Mouse (Mus musculus) heart, postnatal 36 days (tissue): ENCODE results near the gene Notch1. TPM values are rescaled to one million over a fixed set of nuclear protein-coding genes. Genes with fewer than 3 reads are reported as not detected.

Experiments
- DNase-seq, 2 experiments: peaks; one replicate each; pipeline ENCODE4 v3.0.0; 2021 to 2022
- intact Hi-C: fragments of 180-260 bp; cut with DNase I; formaldehyde crosslinking; loops from one replicate; pipeline ENCODE4 v1.15.1; 2025
- total RNA-seq, 2 experiments: library from RNA; stranded (reverse); gene quantifications; 2 replicates each; pipeline ENCODE4 v1.2.3; 2021

The Notch1 gene
- total RNA-seq, 2 experiments from 2014 or later = 29.5 to 34.0 TPM

DNA sequence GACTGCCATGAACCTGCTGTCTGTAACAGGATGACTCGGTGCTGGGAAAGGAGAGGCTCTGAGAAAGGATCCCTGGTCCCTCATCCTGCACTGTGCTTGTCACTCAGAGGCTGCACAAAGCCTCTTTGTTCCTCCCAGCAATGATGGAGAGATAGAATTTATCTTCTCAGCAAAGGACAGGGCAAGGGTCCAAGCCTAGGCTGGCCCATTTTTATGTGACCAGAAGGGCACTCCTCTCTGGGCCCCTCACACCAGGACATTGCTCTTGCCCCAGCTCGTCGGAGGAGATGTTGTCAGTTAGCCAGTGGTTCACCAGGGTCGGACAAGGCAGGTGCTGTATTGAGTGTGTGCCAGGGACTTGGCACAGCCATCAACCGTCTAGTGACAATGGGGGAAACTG, 16.8 kb upstream of the Notch1 start:
- no peak for DNase-seq
- intact Hi-C loops = no loop called here

DNA sequence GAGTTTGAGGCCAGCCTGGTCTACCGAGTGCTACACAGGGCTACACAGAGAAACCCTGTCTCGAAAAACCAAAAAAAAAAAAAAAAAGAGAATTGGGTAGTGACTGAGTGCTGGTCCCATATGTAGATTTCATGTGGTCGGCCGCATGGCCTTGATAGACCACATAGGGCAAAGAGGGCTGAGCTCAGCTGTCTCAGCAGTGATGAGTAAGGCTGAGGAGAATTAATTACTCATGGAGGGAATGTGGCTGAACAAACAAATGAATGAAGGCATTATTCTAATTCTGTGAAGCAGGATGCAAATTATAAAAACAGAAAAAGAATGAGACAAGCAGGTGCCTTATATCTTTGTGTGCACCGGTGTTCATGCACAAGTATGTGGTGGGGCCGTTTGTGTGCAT, 15.4 kb upstream of the Notch1 start:
- intact Hi-C loops = no loop called here

DNA sequence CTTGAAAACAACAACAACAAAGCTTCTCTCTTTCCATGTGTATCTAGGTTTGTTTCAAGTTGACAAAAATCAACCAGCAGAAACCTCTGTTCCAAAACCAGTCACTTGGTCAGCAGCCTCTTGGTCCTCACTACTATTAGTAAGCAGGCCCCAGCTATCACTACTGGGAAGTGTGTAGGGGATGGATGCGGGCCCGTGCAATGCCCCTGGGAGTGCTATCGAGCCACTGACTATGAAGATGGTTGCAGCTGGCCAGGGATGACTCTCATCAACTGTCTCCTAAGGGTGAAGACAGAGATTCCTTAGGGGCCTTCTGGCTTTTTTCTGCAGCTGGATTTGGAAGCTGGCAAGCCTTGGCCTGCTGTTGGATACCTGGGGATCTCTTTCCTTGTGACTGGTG, 13.4 kb upstream of the Notch1 start:
- DNase-seq = no peak
- intact Hi-C loops = no loop called here

More for the DNA sequence above, 15.4 kb upstream of the Notch1 start:
- no peak for DNase-seq

DNA sequence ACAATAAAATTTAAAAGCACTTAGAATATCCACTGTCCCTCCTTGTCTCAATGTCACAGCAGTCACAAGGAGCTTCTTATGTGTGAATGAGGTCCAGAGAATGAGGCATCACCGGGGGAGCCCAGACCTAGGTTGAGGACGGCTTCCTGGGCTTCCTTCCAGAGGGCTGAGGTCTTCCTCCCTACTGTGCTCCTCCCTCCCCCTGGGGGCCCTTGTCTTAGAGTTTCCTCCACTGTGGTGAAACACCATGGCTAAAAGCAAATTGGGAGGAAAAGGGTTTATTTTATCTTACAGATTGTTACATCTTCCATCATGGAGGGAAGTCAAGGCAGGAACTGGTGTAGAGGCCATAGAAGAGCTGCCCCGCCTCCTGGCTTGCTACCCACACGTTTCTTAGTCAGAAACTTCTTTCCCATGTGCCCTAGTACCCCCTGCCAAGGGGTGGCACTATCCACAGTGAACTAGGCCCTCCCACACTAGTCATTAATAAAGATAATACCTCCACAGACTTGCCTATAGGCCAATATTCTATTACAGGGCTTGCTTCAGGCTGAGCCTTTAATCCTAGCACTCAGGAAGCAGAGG, 12.8 kb upstream of the Notch1 start:
- intact Hi-C loops = no loop called here
- DNase-seq = no peak

DNA sequence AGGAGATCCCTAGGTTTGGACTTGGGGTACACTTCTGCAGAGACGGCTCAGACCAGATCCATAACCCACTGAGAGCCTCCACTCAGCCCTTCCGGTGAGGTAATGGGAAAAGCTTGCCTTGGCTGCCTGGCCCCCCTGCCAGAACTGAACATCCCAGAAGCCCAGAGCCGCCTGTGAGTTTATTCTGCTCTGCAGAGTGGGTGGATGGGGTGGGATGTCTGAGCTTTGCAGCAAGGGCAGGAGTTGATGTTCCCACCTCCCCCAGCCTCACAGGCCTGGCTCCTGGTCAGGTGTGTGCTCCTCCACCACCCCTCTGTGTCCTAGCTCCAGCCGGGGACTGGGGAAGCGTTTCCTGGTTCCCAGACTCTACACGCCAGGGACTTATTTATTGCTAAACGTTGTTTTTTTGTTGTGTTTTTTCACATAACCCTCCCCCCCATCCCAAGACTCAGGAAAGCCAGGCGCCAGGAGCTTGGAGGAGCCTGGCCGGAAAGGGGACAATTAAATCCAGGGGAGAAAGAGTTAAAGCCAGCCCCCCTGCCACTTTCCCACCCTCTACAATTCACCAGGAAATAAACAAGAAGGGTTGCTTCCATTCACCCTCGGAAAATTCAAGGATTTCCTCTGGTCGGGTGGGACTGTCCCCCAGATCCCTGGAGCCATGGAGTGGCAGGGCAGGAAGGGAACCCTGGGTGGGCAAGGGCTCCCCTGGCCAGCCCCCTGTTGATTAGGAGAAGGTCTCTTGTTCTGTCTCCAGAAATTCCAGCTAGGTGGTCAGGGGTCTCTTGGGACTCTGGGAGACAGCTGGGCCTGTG, 10.2 kb upstream of the Notch1 start:
- DNase-seq = peak in 1 of 2 experiments; percentile 51
- intact Hi-C loops = no loop called here

DNA sequence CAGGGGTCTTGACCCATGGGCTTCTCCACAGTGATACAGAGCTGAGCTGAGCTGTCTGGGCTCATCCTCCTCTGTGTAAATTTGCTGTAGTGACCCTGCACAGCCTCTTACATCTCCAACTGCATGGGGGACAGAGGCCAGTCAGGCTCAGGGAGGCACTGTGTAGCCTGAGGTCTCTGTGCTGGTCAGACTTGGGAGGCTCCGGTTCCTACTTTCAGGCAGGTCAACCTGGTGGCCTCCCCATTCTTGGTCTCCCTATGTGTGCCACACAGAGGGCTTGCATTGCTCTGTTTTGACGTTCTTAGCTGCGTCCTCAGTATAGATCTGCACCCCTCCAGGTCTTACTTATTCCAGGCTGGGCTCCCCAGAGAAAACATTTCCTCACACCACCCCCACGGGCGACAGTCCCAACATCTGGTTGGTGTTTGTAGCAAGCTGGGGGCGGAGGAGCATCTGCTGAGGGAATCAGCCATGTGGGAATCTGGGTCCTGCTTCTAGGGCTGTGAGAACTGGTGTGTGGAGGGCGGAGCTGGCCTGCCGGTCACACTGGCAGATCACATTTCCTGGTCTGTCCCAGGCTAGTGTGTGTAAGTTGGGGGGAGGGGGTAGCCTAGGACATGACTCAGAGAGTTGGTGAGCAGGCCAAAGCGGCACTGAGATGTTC, 9.0 kb upstream of the Notch1 start:
- DNase-seq = peak; percentile 63 to 76
- intact Hi-C loops = no loop called here

DNA sequence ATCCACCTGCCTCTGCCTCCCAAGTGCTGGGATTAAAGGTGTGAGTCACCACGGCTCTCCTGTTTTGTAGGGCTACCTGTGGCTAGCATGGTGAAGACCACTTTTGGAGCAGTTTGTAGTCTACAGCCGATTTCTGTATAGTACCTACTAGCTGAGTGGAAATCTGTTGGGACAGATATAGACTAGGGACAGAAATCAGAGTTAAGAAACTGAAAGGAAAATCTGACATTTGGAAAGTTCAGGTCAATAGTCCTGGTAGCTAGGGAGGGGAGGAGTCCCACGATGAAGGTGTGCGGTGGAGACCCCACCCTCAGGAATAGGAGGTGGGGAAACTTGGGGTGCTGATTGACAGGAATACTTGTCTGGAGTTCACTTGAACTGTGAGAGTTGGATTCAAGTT, 5.9 kb upstream of the Notch1 start:
- DNase-seq = no peak
- intact Hi-C loops = no loop called here

DNA sequence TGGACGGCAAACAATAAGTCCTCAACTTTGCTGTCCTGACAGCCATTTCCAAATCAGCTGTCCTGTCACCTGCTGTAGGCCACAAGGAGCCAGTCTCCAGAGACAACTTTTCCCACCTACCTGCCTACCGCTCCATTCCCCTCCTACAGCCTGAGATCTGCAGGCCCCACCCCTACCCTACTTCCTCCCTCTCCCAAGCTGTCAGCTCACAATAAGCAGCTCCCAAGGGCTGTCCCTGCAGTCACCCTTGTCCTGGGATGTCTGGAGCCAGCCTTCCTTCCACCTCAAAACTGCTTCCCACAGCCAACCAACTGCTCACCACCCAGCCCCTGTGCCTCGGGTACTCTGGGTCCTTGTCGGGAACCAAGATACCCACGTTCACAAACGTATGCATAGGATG, 3.3 kb upstream of the Notch1 start:
- DNase-seq = no peak
- intact Hi-C loops = no loop called here

DNA sequence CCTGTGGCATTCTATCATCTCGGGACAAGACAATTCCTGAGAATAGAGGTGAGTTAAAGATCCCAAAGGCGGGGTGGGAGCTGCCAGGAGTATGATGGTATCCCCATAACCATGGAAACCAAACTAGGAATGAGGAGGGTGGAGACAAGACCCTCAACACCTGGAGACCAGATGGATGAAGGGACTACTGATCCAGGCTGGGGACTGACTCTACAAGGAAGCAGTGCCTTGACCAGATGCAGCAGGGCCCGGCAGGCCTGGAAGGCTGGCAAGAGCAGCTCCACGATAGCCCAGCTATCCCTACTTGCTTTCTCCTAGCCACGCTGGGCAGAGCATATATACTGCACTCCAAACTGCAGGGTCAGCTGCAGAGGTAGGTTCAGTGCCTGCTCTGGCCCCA, 524 bp upstream of the Notch1 start:
- intact Hi-C loops = no loop called here
- no peak for DNase-seq

DNA sequence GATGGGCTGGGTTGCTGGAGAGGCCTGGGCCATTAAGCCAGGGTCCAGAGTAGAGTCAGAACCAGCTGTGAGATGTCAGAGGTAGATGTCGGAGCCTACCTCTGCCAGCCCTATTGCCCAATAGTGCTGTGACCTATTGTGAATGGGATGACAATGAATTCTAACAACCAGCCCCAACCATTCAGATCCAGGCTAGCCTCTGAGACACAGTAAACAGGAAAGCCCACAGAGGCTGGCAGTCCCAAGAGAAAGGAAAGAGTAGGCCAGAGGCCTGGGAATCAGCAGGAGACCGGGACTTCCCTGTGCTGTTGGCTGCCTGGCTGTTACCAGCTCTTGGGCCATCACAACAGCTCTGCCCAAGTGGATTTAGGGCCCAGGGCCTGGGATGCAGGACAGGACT, 1.1 kb downstream of the Notch1 start:
- intact Hi-C loops = no loop called here
- peak; percentile 56 to 62 for DNase-seq

DNA sequence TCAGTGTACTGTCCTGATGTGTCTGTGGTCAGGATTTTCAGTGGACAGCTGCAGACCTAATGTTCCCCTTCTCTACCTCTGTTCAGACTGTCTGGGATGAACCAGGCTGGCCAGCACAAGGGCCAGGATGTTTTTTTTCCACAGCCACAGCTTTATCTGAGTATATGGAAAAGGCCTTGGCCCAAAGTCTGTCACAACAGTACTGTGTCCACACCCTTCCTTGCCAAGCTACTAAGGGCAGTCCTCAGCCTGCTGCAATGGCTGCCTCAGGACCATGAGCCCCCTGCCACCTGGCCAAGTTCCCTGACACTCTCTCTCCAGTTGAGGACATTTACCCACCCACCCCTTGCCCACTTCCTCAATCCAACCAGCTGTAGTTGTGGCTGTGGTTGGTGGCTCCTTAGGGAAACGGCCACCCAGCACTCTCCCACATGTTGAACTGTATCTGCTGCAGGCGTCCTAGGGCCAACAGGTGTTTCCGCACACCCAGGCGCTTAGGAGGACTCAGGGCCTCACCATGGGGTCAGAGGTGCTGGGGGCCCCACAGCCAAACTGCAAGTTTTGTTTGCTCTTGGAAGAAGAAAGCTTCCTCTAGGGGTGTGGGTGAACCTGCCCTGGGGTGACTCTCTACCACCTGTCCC, 3.2 kb downstream of the Notch1 start:
- intact Hi-C loops = no loop called here
- DNase-seq = no peak

DNA sequence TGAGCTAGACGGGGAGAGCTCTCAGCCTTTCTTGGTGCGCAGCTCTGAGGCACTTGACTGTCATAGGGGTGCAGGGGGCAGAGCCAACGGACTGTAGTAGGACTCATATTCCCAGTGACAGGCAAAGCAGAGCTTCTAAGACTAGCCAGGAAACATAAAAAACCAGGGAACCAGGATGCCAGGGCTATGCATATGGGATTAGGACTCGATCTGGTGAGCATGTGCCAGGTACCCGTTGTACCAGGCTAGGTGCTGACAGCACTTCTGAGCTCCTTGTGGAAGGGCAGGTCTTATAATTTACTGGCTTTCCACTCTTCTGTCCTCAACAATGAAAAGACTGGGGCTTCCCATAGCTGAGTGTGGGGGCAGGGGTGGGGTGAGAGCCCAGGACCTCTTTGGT, 7.8 kb downstream of the Notch1 start:
- DNase-seq = no peak
- intact Hi-C loops = no loop called here

DNA sequence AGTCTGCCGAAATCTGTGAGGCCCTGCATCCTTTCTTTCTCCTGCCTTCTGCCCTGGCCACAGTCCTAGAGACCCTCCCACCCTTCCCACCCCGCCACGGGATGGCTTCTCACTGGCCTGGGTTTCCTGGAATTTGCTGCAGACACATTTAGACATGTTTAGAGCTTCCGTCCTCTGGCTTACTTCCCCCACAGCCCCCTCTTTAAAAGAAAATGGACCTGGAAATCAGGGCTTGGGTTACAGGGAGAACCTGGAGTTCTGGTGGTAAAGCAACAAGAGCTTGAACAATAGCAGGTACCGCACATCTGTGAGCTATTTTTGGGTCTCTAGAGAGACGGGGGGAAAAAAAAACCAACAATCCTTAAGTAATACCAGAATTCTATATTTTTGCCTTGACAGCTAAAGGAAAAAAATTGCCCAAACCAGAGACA, 8.5 kb downstream of the Notch1 start:
- DNase-seq = peak in 1 of 2 experiments; percentile 26
- intact Hi-C loops = no loop called here

DNA sequence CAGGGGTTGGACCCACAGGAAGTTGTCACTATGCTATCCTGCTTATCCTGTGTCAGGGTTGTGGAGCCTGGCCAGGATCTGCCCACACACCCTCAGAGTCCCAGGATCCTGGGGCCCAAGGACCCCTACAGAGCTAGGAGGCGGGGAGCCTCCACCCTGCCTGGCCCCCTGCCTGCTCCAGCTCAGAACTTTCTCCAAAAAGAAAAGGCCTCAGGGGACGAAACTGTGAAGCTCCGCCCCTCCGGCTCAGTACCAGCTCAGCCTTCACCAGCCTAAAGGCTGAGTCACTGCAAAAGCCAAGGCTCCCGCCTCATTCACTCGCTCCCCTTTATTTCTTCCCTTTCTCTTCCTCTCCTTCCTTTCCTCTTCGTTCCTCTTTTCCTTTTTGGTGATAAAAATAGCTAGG, 9.0 kb downstream of the Notch1 start:
- intact Hi-C loops = no loop called here
- peak; percentile 75 to 76 for DNase-seq

DNA sequence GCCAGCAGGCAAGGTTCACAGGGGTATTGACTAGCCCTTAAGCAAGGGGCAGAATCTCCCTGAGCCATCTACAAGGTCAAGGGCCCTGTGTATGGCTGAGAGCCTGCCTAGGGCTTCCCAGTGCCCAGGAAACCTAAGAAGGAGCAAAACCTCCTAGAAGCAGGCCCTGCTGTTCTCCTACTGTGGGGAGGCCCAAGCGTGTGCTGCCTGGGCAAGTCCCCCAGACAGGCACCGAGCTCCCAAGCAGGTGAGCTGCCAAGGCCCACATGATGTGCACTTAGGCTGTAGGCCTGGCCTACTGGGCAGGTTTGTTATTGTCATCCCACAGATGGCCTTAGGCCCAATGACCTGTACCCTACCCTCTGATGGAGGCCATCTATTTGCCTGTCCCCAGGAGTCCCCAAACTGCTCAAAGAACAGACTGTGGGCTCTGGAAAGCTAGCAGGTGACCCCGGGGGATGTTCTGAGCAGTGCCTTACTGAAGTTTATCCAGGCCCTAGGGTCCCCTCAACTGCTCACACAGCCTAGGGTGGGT, 9.7 kb downstream of the Notch1 start:
- DNase-seq = no peak
- intact Hi-C loops = no loop called here

DNA sequence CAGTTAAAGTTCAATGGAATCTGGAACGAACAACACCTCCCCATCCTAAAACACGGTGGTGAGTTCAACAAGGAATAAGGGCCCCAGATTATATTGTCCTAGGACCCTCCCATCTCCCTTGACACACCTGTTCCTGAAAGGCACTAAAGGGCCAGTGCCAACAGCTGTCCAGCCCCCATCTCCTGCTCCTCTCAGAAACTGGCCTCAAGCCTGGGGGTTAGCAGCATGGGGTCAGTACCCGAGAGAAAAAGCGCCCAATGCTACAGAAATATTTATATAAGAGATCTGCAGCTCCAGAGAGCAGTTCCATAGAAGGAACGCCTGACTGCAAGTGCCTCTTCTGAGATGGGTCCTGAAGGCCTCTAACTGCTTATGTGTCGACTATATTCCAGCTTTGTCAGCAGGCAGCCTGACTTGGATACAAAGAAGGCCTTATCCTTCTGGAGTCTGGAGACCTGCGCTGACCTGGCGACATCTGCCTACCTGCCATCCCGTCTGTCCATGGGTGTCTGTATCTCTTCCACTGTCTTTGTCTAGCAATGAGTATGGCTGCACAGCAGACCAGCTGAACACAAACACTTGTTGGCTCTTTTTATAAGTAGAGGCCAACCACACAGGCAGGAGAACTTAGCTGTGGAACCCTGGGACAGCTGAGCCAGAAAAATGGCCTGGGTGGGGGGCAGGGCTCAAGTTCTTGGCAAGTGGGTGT, 11.5 kb downstream of the Notch1 start:
- peak; percentile 11 to 13 for DNase-seq

DNA sequence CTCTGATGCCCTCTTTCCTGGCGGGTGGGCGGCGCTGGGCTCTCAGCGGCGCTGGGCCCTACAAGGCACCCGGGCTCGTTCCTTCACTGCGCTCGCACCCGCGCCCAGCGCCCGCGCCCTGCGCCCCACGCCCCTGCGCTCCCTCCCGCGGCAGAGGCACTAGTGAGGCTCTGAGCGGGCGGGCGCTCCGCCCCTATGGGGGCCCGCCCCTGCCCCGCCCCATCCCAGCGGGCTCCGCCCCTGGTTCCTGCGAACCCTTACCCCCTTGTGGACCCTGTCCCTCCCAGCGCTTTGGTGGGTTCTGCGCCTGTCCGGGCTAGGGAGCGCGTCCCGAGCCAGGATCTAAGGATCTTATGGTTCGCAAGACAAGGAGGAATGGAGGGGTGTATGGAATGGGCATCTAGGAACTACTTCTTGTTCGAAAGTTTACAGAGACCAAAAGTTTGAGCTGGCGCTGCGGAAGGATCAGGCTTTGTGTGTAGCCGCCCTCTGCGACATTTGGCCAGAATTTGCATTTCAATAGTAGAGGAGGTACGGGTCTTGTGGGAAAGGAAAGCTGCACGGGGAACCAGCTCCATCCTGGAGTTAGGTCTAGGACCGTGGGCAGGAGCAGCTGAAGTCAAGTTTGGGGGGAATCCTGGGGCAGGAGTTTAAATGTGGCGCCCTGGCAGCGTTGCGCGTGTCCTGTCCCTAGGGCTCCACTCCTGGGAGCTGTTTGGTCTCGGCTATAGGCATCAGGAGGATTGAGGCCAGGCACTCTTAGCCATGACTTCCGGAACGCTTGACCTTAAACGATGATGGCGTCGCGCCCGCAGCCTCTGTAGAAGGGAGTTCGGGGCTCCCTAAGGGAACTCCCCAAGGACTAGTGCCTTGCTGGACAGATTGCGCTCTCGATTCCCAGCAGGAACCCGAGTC, 12.5 kb downstream of the Notch1 start:
- peak; percentile 84 to 90 for DNase-seq
- intact Hi-C loops = loop anchor here (2.0 to 5.0 kb wide), 2 partner anchors 41 to 57 kb away; partner anchors contain the start of gene Sec16a

More for the DNA sequence above, 11.5 kb downstream of the Notch1 start:
- intact Hi-C loops = loop anchor here (2.0 to 5.0 kb wide), 2 partner anchors 40 to 58 kb away; partner anchors contain the start of gene Sec16a

DNA sequence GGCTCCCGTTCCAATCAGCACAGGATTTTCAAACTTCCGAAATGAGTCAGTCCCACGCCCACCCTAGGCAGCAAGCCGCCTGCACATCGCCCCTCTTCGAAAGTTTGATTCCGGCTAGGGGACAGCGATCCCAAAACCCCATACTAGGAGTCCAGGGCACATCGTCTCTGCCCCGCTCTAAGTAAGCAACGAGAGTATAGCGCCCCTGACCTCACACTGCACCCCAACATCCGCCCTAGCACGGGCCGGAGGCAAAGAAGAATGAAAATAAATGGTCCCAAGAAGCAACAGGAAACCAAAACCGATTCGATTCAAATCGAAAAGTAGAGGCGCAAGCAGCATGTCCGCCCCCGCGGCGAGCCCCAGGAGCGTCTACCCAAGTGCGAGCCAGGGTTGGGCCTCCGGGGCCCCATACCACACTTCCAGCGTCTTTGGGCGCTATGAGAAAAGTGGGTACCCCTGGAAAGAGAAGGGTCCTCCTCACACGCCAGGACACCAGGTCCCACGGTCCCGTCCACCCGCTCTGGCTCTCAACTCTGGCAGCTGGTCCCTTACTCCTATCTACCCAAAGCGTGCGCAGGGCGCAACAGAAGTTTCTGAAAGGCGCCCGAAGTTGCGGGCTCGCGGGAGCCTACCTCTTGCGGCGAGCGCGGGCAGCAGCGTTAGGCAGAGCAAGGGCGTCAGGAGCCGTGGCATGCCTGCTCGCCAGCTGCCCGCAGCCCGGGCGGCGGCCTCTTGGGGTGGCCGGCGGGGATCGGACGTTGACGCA, 13.4 kb downstream of the Notch1 start:
- intact Hi-C loops = loop anchor here (5.0 kb wide), 1 partner anchor 56 kb away; the partner anchor contains the start of gene Sec16a
- peak; percentile 59 to 68 for DNase-seq
